Mouse (Mus musculus) testis, postnatal 10 days (tissue): ENCODE measurements around the gene Zbtb41.
A peak's percentile ranks its signal among the peaks of the same experiment; 100 is the strongest.
"Not testable (repeated sequence)": the region's sequence is repeated elsewhere in the genome, so short reads cannot be mapped to it uniquely, and the experiment has no call there.

Experiments used
- DNase-seq: peaks from one replicate; pipeline ENCODE4 v3.0.0; 2021; ENCODE audit warnings: low spot score

The Zbtb41 gene

GRCm38 (mm10) chr1:139421875-139422791 lies at the start of gene Zbtb41:
Zbtb41 (plus strand) TSS chr1:139422288.
- peak; percentile 89 for DNase-seq

GRCm38 (mm10) chr1:139375900-139376299 lies 46.2 kb upstream of the Zbtb41 start:
- no peak for DNase-seq

- DNase-seq, result no peak
Observed at GRCm38 (mm10) chr1:139376638-139377286, 45.3 kb upstream of the Zbtb41 start, which contains the start of gene Crb1. Crb1 (minus strand) TSS chr1:139377100.

GRCm38 (mm10) chr1:139378861-139379620 lies 43.0 kb upstream of the Zbtb41 start:
- peak; percentile 37 for DNase-seq

GRCm38 (mm10) chr1:139379621-139379984 lies 42.5 kb upstream of the Zbtb41 start:
- no peak for DNase-seq

GRCm38 (mm10) chr1:139391747-139392146 lies 30.3 kb upstream of the Zbtb41 start:
- DNase-seq, result no peak

- DNase-seq, result no peak
Observed at GRCm38 (mm10) chr1:139396589-139396988, 25.5 kb upstream of the Zbtb41 start.

- no peak for DNase-seq
Observed at GRCm38 (mm10) chr1:139405766-139406165, 16.3 kb upstream of the Zbtb41 start.

- DNase-seq, result no peak
Observed at GRCm38 (mm10) chr1:139407701-139408100, 14.4 kb upstream of the Zbtb41 start.

GRCm38 (mm10) chr1:139412365-139412764 lies 9.7 kb upstream of the Zbtb41 start:
- DNase-seq, result not testable (repeated sequence)

GRCm38 (mm10) chr1:139413465-139413864 lies 8.6 kb upstream of the Zbtb41 start:
- DNase-seq, result no peak

GRCm38 (mm10) chr1:139421521-139421874 lies 590 bp upstream of the Zbtb41 start:
- DNase-seq, result no peak

- DNase-seq, result no peak
Observed at GRCm38 (mm10) chr1:139422941-139423340, 853 bp downstream of the Zbtb41 start.

GRCm38 (mm10) chr1:139423931-139424330 lies 1.8 kb downstream of the Zbtb41 start:
- no peak for DNase-seq

- DNase-seq, result no peak
Observed at GRCm38 (mm10) chr1:139425006-139425405, 2.9 kb downstream of the Zbtb41 start.

GRCm38 (mm10) chr1:139438373-139438772 lies 16.3 kb downstream of the Zbtb41 start:
- DNase-seq, result no peak

GRCm38 (mm10) chr1:139443103-139443502 lies 21.0 kb downstream of the Zbtb41 start:
- DNase-seq, result not testable (repeated sequence)

GRCm38 (mm10) chr1:139454340-139455225 lies 32.5 kb downstream of the Zbtb41 start, which contains the start of gene Aspm:
Aspm (plus strand) TSS chr1:139454772.
- DNase-seq, result peak; percentile 89

GRCm38 (mm10) chr1:139455226-139455869 lies 33.3 kb downstream of the Zbtb41 start:
- DNase-seq, result no peak

GRCm38 (mm10) chr1:139460807-139461206 lies 38.7 kb downstream of the Zbtb41 start:
- no peak for DNase-seq

- DNase-seq, result no peak
Observed at GRCm38 (mm10) chr1:139465936-139466335, 43.8 kb downstream of the Zbtb41 start.
